Mouse (Mus musculus) embryonic facial prominence, embryonic 14.5 days (tissue): Measurements from ENCODE around the gene Cd70. TPM values are rescaled to one million over a fixed set of nuclear protein-coding genes. Genes with fewer than 3 reads are reported as not detected.
A peak's percentile ranks its signal among the peaks of the same experiment; 100 is the strongest.

Source experiments
- ATAC-seq: fragments of 200-750 bp; cut with Nextera tagmentation; 2 replicates; pipeline ENCODE4 v1.8.0; 2017; ENCODE audit warnings: low read depth, moderate number of reproducible peaks, moderate TSS enrichment
- DNase-seq: peaks from one replicate; pipeline ENCODE4 v3.0.0-alpha.2; 2015; ENCODE audit warnings: low spot score
- H3K27ac ChIP-seq: fragments of 300-500 bp; sonication (generic); replicated peaks from 2 replicates; pipeline ENCODE4 v1.5.1; 2014; ENCODE audit warnings: low read depth, mild to moderate bottlenecking, low read length, moderate library complexity
- H3K27me3 ChIP-seq: fragments of 300-500 bp; sonication (generic); replicated peaks from 2 replicates; pipeline ENCODE4 v1.6.1; 2014; ENCODE audit warnings: low read length; ENCODE audit not compliant: control insufficient read depth, insufficient read depth
- H3K36me3 ChIP-seq: fragments of 300-500 bp; sonication (generic); 2 replicates; pipeline ENCODE4 v1.6.1; 2014; ENCODE audit warnings: low read length, mixed read lengths; ENCODE audit not compliant: control insufficient read depth, insufficient read depth
- H3K4me1 ChIP-seq: fragments of 300-500 bp; sonication (generic); 2 replicates; pipeline ENCODE4 v1.6.1; 2014; ENCODE audit warnings: antibody characterized with exemption, low read length; ENCODE audit not compliant: control insufficient read depth, insufficient read depth
- H3K4me2 ChIP-seq: fragments of 300-500 bp; sonication (generic); 2 replicates; pipeline ENCODE4 v1.6.1; 2014; ENCODE audit warnings: low read depth, mild to moderate bottlenecking, low read length, moderate library complexity, mixed read lengths
- H3K4me3 ChIP-seq: fragments of 300-500 bp; sonication (generic); 2 replicates; pipeline ENCODE4 v1.5.1; 2014; ENCODE audit warnings: low read depth, mild to moderate bottlenecking, low read length
- H3K9ac ChIP-seq: fragments of 300-500 bp; sonication (generic); 2 replicates; pipeline ENCODE4 v1.6.1; 2014; ENCODE audit warnings: low read depth, mild to moderate bottlenecking, low read length, moderate library complexity, mixed read lengths
- H3K9me3 ChIP-seq: fragments of 300-500 bp; sonication (generic); 2 replicates; pipeline ENCODE4 v1.6.1; 2016; ENCODE audit warnings: low read length; ENCODE audit not compliant: control insufficient read depth
- WGBS: fragments of 180-500 bp; shearing (Covaris S2); extraction: QIAGEN DNeasy Blood & Tissue Kit; methylation state at CpG from one replicate; pipeline ENCODE4 v1.1.7; 2014; 5-methylcytosine and 5-hydroxymethylcytosine counted together
- polyA plus RNA-seq: library from polyadenylated mRNA; unstranded; fragments of >200 nt; fragmentation: Nextera tagmentation; extraction: Ambion mirVana; gene quantifications from 2 replicates; pipeline ENCODE4 v1.2.1, GENCODE M21; 2014

Gene Cd70
- polyA plus RNA-seq, 1 experiment from 2014 or later: not detected

DNA sequence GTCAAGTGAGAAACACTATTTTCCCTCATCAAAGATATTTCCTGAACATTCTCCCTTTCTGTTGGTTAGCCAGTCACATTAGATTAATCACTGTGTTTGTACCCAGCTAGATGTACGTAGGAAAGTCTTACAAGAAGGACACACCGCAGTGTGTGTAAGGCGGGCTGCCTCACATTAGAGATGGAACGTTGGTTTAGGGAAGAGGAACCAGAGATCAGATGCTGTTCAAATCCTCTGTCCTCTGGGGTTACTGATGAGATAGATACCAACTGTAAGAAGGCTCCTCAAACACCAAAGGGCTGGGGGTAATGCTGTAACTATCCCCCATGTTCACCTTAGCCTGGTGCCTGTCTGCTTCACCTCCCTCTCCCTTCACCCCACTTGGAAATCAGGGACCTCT lies 24.8 kb downstream of the Cd70 start:
- Histone ChIP-seq H3K4me1 (no peaks in the 10 kb centered on the region), H3K4me3 (no peak overlapping the region), H3K9me3 (no peaks in the 10 kb centered on the region), H3K27ac (no peak overlapping the region), H3K4me2 (no peak overlapping the region), H3K27me3 (no peaks in the 10 kb centered on the region), H3K36me3 (no peaks in the 10 kb centered on the region), H3K9ac (no peak overlapping the region)
- ATAC-seq (no peak), DNase-seq (no peak)
- 83% methylated on average over 4 of the region's 4 CpGs for WGBS

DNA sequence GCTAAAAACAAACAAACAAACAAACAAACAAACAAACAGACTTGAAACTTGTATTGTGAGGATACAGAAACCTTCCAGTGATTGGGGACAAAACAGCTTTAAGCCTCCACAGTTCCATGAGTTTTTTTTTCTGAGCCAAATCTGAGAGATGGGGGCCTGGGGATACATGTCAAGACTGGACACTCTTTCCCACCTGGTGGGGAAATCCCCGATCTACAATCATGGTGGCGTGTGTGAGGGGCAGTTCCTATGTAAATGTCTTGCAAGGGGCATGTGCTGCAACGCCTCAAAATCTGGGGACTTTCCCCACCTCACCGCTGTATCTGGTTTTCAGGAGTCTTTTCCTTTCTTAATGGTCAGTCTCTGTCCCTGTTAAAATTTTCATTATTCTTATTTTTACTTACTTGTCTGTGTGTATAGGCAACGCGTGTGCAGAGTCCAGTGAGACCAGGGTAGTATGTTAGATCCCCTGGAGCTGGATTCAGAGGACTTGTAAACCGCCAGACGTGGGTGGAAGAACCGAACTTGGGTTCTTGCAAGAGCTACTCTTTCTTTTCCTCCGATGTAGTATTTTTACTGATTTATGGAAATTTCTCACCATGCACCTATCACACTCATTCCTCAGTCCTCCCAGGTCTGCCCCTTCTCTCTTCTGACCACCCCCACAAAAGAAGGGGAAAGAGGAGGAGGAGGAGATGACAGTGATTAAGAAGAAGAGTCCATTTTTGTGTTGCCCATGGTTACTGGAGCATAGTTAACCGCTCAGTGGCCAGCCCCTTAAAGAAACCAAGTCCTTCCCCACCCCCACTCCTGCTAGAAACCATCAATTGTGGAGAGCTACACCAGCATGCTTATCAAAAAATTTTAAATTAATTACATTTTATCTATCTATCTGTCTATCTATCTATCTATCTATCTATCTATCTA lies 26.1 kb downstream of the Cd70 start:
- Histone ChIP-seq H3K4me3 (no peak overlapping the region), H3K27ac (no peak overlapping the region), H3K9me3 (no peaks in the 10 kb centered on the region), H3K4me2 (no peak overlapping the region), H3K36me3 (no peaks in the 10 kb centered on the region), H3K4me1 (no peaks in the 10 kb centered on the region), H3K27me3 (no peaks in the 10 kb centered on the region), H3K9ac (no peak overlapping the region)
- no peak for DNase-seq
- 83% methylated on average over 11 of the region's 11 CpGs for WGBS
- ATAC-seq: no peak

DNA sequence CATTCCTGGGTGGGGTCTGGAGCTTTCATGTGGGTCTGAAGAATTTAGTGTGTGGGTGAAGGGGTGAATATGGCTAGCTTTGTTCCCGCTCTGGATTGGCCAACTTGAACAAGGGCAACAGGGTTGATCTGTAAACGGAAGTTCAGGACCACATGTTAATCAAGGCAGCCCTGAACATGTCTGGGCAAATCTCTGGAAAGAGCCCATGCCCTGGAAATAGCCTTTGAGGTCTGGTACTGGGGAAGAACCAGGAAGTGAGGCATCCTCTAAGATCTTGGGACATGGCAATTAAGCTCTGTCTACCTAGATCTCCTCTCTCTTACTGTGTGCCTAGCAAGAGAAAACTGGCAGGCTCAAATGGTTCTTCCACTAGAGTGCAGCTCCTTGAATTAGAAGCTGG lies 27.7 kb downstream of the Cd70 start:
- Histone ChIP-seq H3K36me3 (no peaks in the 10 kb centered on the region), H3K27me3 (no peaks in the 10 kb centered on the region), H3K4me3 (no peak overlapping the region), H3K9ac (no peak overlapping the region), H3K27ac (no peak overlapping the region), H3K4me2 (no peak overlapping the region), H3K9me3 (no peaks in the 10 kb centered on the region), H3K4me1 (no peaks in the 10 kb centered on the region)
- DNase-seq: no peak
- ATAC-seq: no peak
- 70% methylated on average over 2 of the region's 2 CpGs for WGBS

DNA sequence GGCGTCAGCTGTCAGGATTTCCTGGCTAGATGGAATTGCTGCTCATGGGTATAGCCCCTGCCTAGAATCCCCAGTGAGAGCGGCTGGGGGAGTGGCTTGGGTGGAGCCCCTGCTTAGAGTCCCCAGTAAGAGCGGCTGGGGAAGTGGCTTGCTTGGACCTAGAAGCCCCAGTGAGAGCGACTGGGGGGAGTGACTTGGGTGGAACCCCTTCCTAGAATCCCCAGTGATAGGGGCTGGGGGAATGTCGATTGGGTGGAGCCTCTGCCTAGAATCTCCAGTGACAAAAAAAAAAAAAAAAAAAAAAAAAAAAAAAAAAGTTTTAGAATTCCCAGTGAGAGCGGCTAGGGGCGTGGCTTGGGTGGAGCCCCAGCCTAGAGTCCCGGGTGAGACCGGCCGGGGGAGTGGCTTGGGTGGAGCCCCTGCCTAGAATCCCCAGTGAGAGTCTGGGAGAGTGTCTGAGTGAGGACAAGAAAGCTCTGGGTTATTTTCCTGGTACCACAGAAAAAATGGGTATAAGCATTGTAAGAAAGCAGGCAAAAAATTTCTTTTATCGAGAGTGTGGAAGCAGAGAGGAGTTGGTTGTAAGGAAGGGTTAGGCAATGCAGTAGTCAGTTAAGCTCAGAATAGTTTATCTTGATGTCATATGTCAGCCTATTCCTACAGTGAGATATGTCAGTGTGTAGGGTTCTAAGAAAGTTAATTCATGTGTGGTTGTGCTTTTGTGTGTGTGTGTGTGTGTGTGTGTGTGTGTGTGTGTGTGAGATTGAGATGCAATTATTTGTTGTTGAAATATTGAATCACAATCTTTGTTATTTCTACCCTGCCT lies 30.8 kb downstream of the Cd70 start:
- DNase-seq (peak; percentile 78), ATAC-seq (peak; percentile 86)
- WGBS: 2% methylated on average over 11 of the region's 11 CpGs
- no peak overlapping the region for H3K4me3 ChIP-seq
- no peak overlapping the region for H3K9ac ChIP-seq
- H3K36me3 ChIP-seq: no peaks in the 10 kb centered on the region
- no peak overlapping the region for H3K27ac ChIP-seq
- H3K4me1 ChIP-seq: no peaks in the 10 kb centered on the region
- no peaks in the 10 kb centered on the region for H3K27me3 ChIP-seq
- peak overlapping the region; percentile 26; the same call in 1 of the 2 replicates for H3K4me2 ChIP-seq
- H3K9me3 ChIP-seq: no peaks in the 10 kb centered on the region

DNA sequence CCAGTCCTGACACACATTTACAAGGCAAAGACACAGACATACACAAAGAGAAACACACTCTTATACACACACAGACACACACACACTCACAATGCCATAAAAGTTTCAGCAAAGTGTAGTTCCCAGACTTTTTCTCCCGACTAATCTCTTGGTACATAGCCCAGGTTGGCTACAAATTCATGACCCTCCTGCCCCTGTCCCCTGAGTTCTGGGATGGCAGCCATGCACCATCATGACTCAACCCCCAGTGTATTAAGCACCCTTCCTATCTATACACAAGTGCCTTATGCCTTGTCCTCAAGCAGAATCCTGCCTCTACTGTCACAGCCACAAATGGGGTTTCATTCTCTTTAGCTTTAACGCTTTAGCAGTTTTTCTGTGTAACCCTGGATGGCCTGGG lies 32.8 kb downstream of the Cd70 start:
- H3K4me2 ChIP-seq: no peak overlapping the region
- no peak for DNase-seq
- no peaks in the 10 kb centered on the region for H3K9me3 ChIP-seq
- H3K27me3 ChIP-seq: no peaks in the 10 kb centered on the region
- no peak overlapping the region for H3K9ac ChIP-seq
- ATAC-seq: no peak
- no peak overlapping the region for H3K27ac ChIP-seq
- no peaks in the 10 kb centered on the region for H3K36me3 ChIP-seq
- WGBS: 84% methylated on average over 2 of the region's 2 CpGs
- no peak overlapping the region for H3K4me3 ChIP-seq
- H3K4me1 ChIP-seq: no peaks in the 10 kb centered on the region

DNA sequence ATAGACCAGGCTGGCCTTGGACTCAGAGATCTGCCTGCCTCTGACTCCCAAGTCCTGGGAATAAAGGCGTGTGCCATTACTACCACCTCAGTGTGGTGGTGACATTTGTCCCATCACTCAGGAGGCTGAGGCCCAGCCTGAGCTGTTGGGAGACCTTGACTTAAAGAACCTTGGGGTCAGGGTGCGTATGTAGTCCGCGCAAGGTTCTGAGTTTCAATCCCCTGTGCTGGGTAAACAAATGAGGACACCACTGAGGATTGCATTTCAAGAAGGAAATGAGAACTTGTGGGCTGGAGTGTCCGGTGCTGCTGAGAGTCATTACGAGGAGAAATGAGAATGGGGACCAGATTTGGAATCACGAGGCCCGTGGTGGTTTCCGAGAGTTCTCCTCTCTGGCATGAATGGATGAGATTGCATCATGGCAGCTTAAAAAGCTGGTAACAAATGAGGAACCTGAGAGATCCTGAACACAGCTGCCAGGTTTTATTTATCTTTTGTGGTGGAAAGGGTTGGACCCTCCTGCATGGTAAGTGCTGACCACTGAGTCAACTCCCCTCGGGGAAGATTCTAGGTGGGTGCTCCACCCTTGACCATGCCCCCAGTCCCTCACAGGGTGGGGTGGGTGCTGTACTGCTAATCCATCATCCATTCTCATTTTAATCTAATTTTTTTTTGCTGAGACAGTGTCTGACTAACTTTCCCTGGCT lies 36.7 kb downstream of the Cd70 start:
- DNase-seq (no peak), ATAC-seq (no peak)
- WGBS: 80% methylated on average over 10 of the region's 10 CpGs
- Histone ChIP-seq H3K27me3 (no peaks in the 10 kb centered on the region), H3K27ac (no peak overlapping the region), H3K36me3 (no peaks in the 10 kb centered on the region), H3K9me3 (no peaks in the 10 kb centered on the region), H3K4me3 (no peak overlapping the region), H3K4me2 (no peak overlapping the region), H3K9ac (no peak overlapping the region), H3K4me1 (no peaks in the 10 kb centered on the region)

DNA sequence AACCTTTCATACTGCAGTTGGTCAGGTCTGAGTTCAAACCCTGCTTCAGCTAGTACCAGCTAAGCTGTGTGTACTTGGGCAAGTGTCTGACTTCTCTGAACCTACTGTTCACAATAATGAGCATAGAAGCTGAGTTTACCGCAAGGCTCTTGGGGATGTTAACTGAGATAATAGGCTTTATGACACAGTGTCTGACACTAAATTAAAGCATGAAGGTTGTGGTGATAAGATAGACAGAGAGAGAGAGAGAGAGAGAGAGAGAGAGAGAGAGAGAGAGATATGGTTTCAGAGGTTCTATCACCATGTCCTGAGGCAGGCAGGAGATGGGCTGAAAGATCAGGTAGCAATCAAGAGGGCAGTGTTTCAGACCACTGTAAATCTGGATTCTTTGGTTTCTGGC lies 39.6 kb downstream of the Cd70 start:
- no peaks in the 10 kb centered on the region for H3K27me3 ChIP-seq
- ATAC-seq (no peak), DNase-seq (no peak)
- H3K36me3 ChIP-seq: no peaks in the 10 kb centered on the region
- WGBS: 82% methylated on average over 1 of the region's 1 CpGs
- H3K4me3 ChIP-seq: no peak overlapping the region
- H3K4me2 ChIP-seq: no peak overlapping the region
- H3K9ac ChIP-seq: no peak overlapping the region
- no peaks in the 10 kb centered on the region for H3K9me3 ChIP-seq
- no peak overlapping the region for H3K27ac ChIP-seq
- H3K4me1 ChIP-seq: 0 out of 2 replicates have a peak, but pooled peaks cover 5% of the 10 kb centered on the region

DNA sequence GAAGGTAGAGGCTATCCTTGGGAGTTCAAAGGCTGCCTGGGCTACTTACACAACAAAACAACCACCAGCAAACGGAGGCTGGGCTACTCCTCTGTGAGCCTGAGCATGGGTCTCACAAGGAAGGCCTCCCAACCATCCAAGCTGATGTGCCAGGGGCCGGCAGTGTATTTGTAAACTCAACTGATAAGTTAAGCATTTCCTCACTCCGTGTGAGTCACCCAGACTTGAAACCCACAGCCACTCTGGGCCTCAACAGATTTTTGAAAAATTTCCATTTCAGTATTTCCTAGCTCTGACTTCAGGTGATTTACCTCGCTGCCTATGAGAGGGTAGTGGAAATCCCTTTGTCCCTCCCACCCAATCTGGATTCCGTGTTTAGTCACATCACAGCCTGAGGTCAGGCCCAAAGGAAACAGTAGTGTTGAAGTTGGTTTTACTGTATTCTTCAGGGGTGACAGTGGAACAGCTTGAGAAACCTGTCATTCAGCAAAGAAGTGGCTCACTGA lies 40.9 kb downstream of the Cd70 start:
- H3K36me3 ChIP-seq: no peaks in the 10 kb centered on the region
- no peak overlapping the region for H3K4me2 ChIP-seq
- WGBS: 61% methylated on average over 5 of the region's 5 CpGs
- H3K4me1 ChIP-seq: peaks cover 12% of the 10 kb centered on the region
- ATAC-seq: no peak
- DNase-seq: no peak
- no peak overlapping the region for H3K9ac ChIP-seq
- no peaks in the 10 kb centered on the region for H3K27me3 ChIP-seq
- no peak overlapping the region for H3K27ac ChIP-seq
- no peaks in the 10 kb centered on the region for H3K9me3 ChIP-seq
- H3K4me3 ChIP-seq: no peak overlapping the region
